Mouse (Mus musculus): Measurements from ENCODE around the gene Cmtm4. TPM values are rescaled to one million over a fixed set of nuclear protein-coding genes. Genes with fewer than 3 reads are reported as not detected.

Cmtm4 gene
- polyA plus RNA-seq, 1 experiment from 2014 or later, result 2.7 TPM

DNA sequence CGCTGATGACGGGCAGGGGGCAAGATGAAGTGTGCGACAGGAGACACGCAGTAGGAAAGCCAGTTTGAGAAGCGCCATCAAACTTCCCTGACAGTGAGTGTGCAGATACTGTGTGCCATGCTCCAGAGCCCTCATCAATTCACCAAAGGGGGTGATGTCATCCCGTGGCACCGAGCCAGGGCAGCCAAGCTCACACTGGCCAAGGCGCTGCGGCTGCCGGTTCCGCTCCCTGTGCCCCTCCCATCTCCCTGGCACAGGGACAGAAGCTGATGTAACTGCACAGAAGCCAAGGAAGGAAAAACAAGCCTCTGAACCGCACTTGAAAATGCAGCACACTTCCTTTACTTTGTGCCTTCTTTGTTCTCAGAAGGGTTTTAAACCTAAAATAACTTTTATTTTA, 40.4 kb upstream of the Cmtm4 start:
- WGBS, result 49% methylated on average over 12 of the region's 12 CpGs
- H3K36me3 ChIP-seq (ENCODE audit: control insufficient read depth, insufficient read depth, low read length), result peaks cover 55% of the 10 kb centered on the region
- H3K4me1 ChIP-seq (ENCODE audit: control insufficient read depth, insufficient read depth, low read length), result peaks cover 17% of the 10 kb centered on the region
- no peaks in the 10 kb centered on the region for H3K27me3 ChIP-seq (ENCODE audit: control insufficient read depth, insufficient read depth, low read depth, low read length)
- no peak overlapping the region for H3K4me2 ChIP-seq (ENCODE audit: low read length)
- no peaks in the 10 kb centered on the region for H3K9me3 ChIP-seq (replicated peaks; ENCODE audit: control insufficient read depth, low read length, poor library complexity, severe bottlenecking)
- H3K27ac ChIP-seq (ENCODE audit: low read length), result peak overlapping the region; percentile 60; the same call in 1 of the 2 replicates
- no peak overlapping the region for H3K9ac ChIP-seq (ENCODE audit: low read depth, low read length)
- ATAC-seq, result peak; percentile 93
- H3K4me3 ChIP-seq (ENCODE audit: low read depth, low read length), result no peak overlapping the region

DNA sequence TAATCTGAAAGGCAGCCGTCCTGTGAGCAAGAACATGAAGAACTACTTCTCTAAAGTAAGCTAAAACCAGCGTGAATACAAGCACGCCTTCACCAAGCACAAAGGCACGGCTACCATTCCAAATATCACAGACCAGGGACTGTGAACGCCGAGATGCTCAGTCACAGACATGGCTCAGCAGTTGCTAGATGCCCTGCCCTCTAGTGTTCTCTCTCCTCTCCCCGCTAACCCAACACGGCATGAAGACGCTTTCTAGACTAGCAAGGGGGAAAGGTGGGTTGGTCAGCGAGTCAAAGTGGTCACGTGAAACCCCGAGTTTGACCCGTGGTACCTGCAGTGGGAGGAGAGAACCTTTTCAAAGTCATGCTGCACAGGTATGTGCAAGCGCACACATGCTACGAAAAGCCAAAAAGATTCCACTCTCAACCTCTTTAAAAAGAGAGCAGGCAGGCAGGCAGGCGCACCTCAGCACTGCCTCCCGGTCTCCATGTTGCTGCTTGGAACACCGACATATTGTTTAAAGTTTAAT, 39.3 kb upstream of the Cmtm4 start:
- ATAC-seq, result no peak
- no peak overlapping the region for H3K9ac ChIP-seq (ENCODE audit: low read depth, low read length)
- 87% methylated on average over 18 of the region's 18 CpGs for WGBS

DNA sequence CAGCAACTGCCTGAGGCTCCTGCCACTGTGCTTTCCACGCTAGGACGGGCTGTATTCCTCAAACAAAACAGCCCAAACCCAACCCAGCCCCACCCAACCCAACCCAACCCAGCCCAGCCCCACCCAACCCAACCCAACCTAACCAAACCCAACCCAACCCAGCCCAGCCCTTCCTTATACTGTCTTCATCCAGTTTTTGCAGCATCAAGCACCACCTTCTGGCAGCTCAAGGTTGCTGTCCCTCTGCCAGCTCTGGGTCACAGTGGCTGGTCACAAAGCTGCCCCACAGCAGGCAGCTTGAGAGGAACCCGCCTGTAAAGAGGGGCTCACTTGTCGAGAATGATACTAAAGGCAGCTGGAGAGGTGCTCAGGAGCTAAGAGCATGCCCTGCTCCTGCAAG, 38.7 kb upstream of the Cmtm4 start:
- Histone ChIP-seq H3K36me3 (ENCODE audit: control insufficient read depth, insufficient read depth, low read length) (peaks cover 49% of the 10 kb centered on the region), H3K9ac (ENCODE audit: low read depth, low read length) (no peak overlapping the region), H3K9me3 (replicated peaks; ENCODE audit: control insufficient read depth, low read length, poor library complexity, severe bottlenecking) (no peaks in the 10 kb centered on the region), H3K27me3 (ENCODE audit: control insufficient read depth, insufficient read depth, low read depth, low read length) (no peaks in the 10 kb centered on the region), H3K4me2 (ENCODE audit: low read length) (no peak overlapping the region), H3K27ac (ENCODE audit: low read length) (no peak overlapping the region), H3K4me3 (ENCODE audit: low read depth, low read length) (no peak overlapping the region), H3K4me1 (ENCODE audit: control insufficient read depth, insufficient read depth, low read length) (peaks cover 9% of the 10 kb centered on the region)
- 0 out of 2 replicates have a peak, but pooled peaks have one; percentile 15 for ATAC-seq
- WGBS, result 78% methylated on average over 4 of the region's 4 CpGs

More for the DNA sequence above, 39.3 kb upstream of the Cmtm4 start:
- no peak overlapping the region for H3K4me3 ChIP-seq (ENCODE audit: low read depth, low read length)
- no peaks in the 10 kb centered on the region for H3K9me3 ChIP-seq (replicated peaks; ENCODE audit: control insufficient read depth, low read length, poor library complexity, severe bottlenecking)
- peaks cover 9% of the 10 kb centered on the region for H3K4me1 ChIP-seq (ENCODE audit: control insufficient read depth, insufficient read depth, low read length)
- H3K27me3 ChIP-seq (ENCODE audit: control insufficient read depth, insufficient read depth, low read depth, low read length), result no peaks in the 10 kb centered on the region
- H3K36me3 ChIP-seq (ENCODE audit: control insufficient read depth, insufficient read depth, low read length), result peaks cover 54% of the 10 kb centered on the region
- no peak overlapping the region for H3K4me2 ChIP-seq (ENCODE audit: low read length)
- no peak overlapping the region for H3K27ac ChIP-seq (ENCODE audit: low read length)

DNA sequence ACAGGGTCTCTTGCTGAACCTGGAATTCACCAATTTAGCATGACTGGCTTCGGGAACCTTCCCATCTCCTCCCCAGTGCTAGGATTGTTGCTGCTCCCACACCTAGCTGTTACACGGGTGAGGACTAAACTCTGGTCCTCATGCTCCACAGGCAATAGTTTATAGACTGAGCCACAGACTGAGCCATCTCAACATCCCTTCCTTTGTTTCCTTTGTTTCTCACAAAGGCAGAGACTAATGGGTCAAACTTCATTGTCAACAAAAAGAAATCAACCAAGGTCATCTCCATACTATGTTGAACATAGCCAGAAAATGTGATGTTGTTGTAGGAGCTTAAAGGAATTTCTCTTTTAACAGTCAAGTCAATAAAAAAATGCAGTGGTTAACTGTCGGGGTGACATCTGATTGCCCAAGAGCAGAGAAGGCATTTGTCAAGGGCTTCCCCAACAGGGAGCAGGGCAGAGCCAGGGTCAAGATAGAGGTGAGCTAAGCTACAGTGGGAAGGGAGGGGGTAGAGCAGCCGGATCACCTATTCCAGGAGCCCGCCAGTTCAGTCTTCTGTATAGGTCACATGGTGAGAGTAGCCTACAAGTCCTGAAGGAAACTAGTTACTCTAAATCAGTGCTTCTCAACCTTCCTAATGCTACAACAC, 37.7 kb upstream of the Cmtm4 start:
- Histone ChIP-seq H3K4me2 (ENCODE audit: low read length) (no peak overlapping the region), H3K9me3 (replicated peaks; ENCODE audit: control insufficient read depth, low read length, poor library complexity, severe bottlenecking) (no peaks in the 10 kb centered on the region), H3K9ac (ENCODE audit: low read depth, low read length) (no peak overlapping the region), H3K27me3 (ENCODE audit: control insufficient read depth, insufficient read depth, low read depth, low read length) (no peaks in the 10 kb centered on the region), H3K36me3 (ENCODE audit: control insufficient read depth, insufficient read depth, low read length) (peaks cover 54% of the 10 kb centered on the region), H3K4me1 (ENCODE audit: control insufficient read depth, insufficient read depth, low read length) (peaks cover 9% of the 10 kb centered on the region), H3K4me3 (ENCODE audit: low read depth, low read length) (no peak overlapping the region), H3K27ac (ENCODE audit: low read length) (no peak overlapping the region)
- no peak for ATAC-seq
- WGBS, result 96% methylated on average over 5 of the region's 5 CpGs

DNA sequence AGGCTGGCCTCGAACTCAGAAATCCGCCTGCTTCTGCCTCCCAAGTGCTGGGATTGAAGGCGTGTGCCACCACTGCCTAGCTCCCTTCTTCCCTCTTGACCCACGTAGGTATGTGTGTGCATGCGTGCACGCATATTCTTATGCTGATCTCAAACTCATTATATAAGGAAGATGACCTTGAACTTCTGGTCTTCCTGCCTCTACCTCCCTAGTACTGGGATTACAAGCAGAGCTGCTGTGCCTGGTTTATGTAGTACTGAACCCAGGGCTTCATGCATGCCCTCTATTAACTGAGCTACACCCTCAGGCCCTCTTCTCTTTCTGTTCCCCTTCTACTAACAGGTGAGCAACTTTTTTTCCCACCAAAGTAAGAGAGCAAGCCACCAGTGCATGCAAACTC, 37.0 kb upstream of the Cmtm4 start:
- WGBS, result 96% methylated on average over 6 of the region's 6 CpGs
- ATAC-seq, result no peak
- Histone ChIP-seq H3K27ac (ENCODE audit: low read length) (no peak overlapping the region), H3K36me3 (ENCODE audit: control insufficient read depth, insufficient read depth, low read length) (peaks cover 58% of the 10 kb centered on the region), H3K9me3 (replicated peaks; ENCODE audit: control insufficient read depth, low read length, poor library complexity, severe bottlenecking) (no peaks in the 10 kb centered on the region), H3K27me3 (ENCODE audit: control insufficient read depth, insufficient read depth, low read depth, low read length) (no peaks in the 10 kb centered on the region), H3K4me2 (ENCODE audit: low read length) (no peak overlapping the region), H3K4me3 (ENCODE audit: low read depth, low read length) (no peak overlapping the region), H3K4me1 (ENCODE audit: control insufficient read depth, insufficient read depth, low read length) (peaks cover 9% of the 10 kb centered on the region), H3K9ac (ENCODE audit: low read depth, low read length) (no peak overlapping the region)

DNA sequence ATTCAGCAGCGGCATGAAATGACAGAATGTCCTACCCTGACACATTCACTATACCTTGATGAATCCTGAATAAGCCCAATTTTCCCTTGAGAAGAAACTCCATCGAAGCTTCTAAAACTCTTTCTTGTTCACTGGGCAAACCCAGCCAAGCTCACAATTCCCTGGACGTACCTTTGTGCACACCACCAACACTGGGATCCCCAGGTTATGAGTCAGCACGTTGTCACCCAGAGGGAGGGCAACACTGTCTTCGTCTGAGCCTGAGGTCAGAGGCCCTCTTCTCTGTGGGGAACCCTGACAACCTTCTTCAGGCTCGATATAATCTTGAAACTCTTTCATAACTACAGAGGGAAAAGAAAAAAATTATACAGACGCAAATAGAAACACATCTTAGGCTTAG, 34.6 kb upstream of the Cmtm4 start:
- Histone ChIP-seq H3K9me3 (replicated peaks; ENCODE audit: control insufficient read depth, low read length, poor library complexity, severe bottlenecking) (no peaks in the 10 kb centered on the region), H3K9ac (ENCODE audit: low read depth, low read length) (no peak overlapping the region), H3K27ac (ENCODE audit: low read length) (no peak overlapping the region), H3K27me3 (ENCODE audit: control insufficient read depth, insufficient read depth, low read depth, low read length) (no peaks in the 10 kb centered on the region), H3K4me2 (ENCODE audit: low read length) (no peak overlapping the region), H3K4me1 (ENCODE audit: control insufficient read depth, insufficient read depth, low read length) (peaks cover 3% of the 10 kb centered on the region), H3K36me3 (ENCODE audit: control insufficient read depth, insufficient read depth, low read length) (peaks cover 58% of the 10 kb centered on the region), H3K4me3 (ENCODE audit: low read depth, low read length) (no peak overlapping the region)
- ATAC-seq, result no peak
- WGBS, result 89% methylated on average over 7 of the region's 7 CpGs

DNA sequence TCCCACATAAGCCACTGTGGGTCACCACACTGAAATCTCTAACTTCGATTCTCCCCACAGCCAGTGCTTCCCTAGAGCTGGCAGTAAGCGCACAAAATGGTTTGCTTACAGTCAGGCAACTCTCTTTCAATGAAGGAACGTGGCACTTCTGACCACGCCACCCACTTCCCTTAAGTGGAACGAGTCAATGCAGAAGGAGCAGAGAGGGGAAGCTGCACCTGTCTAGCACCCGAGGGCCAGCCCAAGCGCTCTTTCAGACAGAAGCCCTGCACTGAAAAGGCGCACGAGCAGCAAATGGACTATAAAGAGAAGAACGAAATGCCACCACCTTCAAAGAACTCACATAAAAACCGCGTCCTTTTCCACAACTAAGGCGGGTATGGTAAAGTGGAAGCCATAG, 32.1 kb upstream of the Cmtm4 start:
- Histone ChIP-seq H3K4me1 (ENCODE audit: control insufficient read depth, insufficient read depth, low read length) (no peaks in the 10 kb centered on the region), H3K27me3 (ENCODE audit: control insufficient read depth, insufficient read depth, low read depth, low read length) (no peaks in the 10 kb centered on the region), H3K36me3 (ENCODE audit: control insufficient read depth, insufficient read depth, low read length) (peaks cover 53% of the 10 kb centered on the region), H3K4me2 (ENCODE audit: low read length) (no peak overlapping the region), H3K9me3 (replicated peaks; ENCODE audit: control insufficient read depth, low read length, poor library complexity, severe bottlenecking) (no peaks in the 10 kb centered on the region), H3K4me3 (ENCODE audit: low read depth, low read length) (no peak overlapping the region), H3K9ac (ENCODE audit: low read depth, low read length) (no peak overlapping the region), H3K27ac (ENCODE audit: low read length) (no peak overlapping the region)
- ATAC-seq, result no peak
- WGBS, result 96% methylated on average over 13 of the region's 13 CpGs

DNA sequence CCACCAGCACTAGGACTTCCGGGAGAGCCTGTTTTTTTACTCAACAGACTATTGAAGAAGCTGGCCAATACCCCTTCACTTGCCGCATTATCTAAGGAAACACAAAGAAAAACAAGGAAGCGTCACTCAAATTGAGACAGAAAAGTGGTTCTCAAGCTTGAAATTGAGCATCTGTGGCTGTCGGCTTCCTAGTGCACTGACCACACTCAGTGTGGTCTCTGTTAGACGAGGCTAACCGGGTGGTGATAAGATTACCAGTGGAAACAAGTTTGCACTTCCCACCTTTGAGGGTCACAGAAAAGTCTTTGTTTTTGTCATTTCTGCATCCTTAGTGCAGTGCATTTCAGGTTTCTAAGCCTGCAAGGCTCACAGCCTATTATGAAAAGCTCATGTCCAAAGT, 26.7 kb upstream of the Cmtm4 start:
- Histone ChIP-seq H3K4me1 (ENCODE audit: control insufficient read depth, insufficient read depth, low read length) (no peaks in the 10 kb centered on the region), H3K4me3 (ENCODE audit: low read depth, low read length) (no peak overlapping the region), H3K9me3 (replicated peaks; ENCODE audit: control insufficient read depth, low read length, poor library complexity, severe bottlenecking) (no peaks in the 10 kb centered on the region), H3K4me2 (ENCODE audit: low read length) (no peak overlapping the region), H3K36me3 (ENCODE audit: control insufficient read depth, insufficient read depth, low read length) (peaks cover 61% of the 10 kb centered on the region), H3K27ac (ENCODE audit: low read length) (no peak overlapping the region), H3K9ac (ENCODE audit: low read depth, low read length) (no peak overlapping the region), H3K27me3 (ENCODE audit: control insufficient read depth, insufficient read depth, low read depth, low read length) (no peaks in the 10 kb centered on the region)
- ATAC-seq, result no peak
- 87% methylated on average over 6 of the region's 6 CpGs for WGBS

DNA sequence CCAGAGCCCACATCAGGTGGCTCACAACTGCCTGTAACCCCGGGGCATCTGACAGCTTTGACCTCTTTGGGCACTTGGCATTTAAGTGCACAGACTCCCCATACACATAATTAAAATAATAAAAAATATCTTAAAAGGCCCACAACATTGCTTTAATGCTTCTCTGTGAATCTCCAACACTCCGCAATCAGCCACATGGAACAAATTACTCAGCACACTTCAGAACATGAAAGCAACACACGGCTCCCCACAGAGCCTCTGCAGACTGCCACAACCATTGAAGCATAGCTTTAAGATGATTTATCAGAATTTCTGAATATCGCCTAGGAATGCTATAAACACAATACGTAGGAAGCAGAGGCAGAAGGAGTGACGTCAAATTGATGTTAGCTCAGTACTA, 20.4 kb upstream of the Cmtm4 start:
- 81% methylated on average over 6 of the region's 6 CpGs for WGBS
- H3K9me3 ChIP-seq (replicated peaks; ENCODE audit: control insufficient read depth, low read length, poor library complexity, severe bottlenecking), result no peaks in the 10 kb centered on the region
- H3K9ac ChIP-seq (ENCODE audit: low read depth, low read length), result no peak overlapping the region
- H3K36me3 ChIP-seq (ENCODE audit: control insufficient read depth, insufficient read depth, low read length), result peaks cover 26% of the 10 kb centered on the region
- ATAC-seq, result no peak
- H3K4me1 ChIP-seq (ENCODE audit: control insufficient read depth, insufficient read depth, low read length), result no peaks in the 10 kb centered on the region
- no peak overlapping the region for H3K4me3 ChIP-seq (ENCODE audit: low read depth, low read length)
- no peaks in the 10 kb centered on the region for H3K27me3 ChIP-seq (ENCODE audit: control insufficient read depth, insufficient read depth, low read depth, low read length)
- H3K4me2 ChIP-seq (ENCODE audit: low read length), result no peak overlapping the region
- no peak overlapping the region for H3K27ac ChIP-seq (ENCODE audit: low read length)
